Mouse (Mus musculus) E14TG2a.4 (cell line): Measurements from ENCODE around the gene Myo7a.

Experiments used
- CTCF ChIP-seq: conservative IDR thresholded peaks from 2 replicates; pipeline ENCODE4 v1.5.1; 2014; ENCODE audit warnings: low read length
- NANOG ChIP-seq: IDR thresholded peaks from 2 replicates; pipeline ENCODE4 v1.6.1; 2014; ENCODE audit warnings: borderline replicate concordance, low read length, mixed read lengths

GRCm38 (mm10) chr7:98084541-98085293 lies 34.6 kb downstream of the Myo7a start:
- TF ChIP-seq CTCF (no peak), NANOG (no peak)
